Mouse (Mus musculus) C2C12 (cell line): ENCODE data around the gene Anapc7.

Experiments used
- CTCF ChIP-seq: IDR thresholded peaks from one replicate; pipeline ENCODE4 v1.5.1; 2011; ENCODE audit not compliant: control insufficient read depth, insufficient read depth, insufficient read length
- FOSL1 ChIP-seq: IDR thresholded peaks from one replicate; pipeline ENCODE4 v1.8.0; 2011; ENCODE audit warnings: mild to moderate bottlenecking, low read length; ENCODE audit not compliant: poor library complexity, insufficient read depth, severe bottlenecking

DNA sequence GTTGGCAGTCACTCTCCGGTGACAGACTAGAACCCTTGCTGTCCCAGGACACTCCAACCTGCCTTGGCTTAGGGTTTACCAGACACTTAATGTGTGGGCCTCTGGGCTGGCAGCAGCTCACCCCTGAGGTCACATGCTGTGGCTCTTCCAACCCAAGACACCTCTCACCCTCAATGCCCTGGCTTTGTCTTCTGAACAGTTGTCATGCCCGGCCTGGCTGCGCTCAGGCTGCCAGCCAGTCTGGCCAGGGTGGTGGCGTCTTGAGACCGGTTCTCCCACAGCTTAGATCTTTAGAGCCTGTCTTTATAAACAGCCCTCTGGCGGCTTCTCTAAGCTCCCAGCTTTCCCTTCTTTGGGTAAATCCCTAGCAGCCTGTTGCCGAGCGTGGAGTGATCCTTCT, 26.4 kb downstream of the Anapc7 start:
- TF ChIP-seq CTCF, result no peak
- TF ChIP-seq FOSL1, result no peak
